Mouse (Mus musculus) G1E (cell line): Measurements from ENCODE around the gene Lbx2.

ENCODE experiments used
- CTCF ChIP-seq: IDR thresholded peaks from 2 replicates; pipeline ENCODE4 v1.5.1; 2012; ENCODE audit warnings: low read depth, low read length, inconsistent platforms, mixed read lengths
- TAL1 ChIP-seq: conservative IDR thresholded peaks from 2 replicates; pipeline ENCODE4 v1.6.1; 2012; ENCODE audit warnings: low read depth, low read length, inconsistent platforms, mixed read lengths

DNA sequence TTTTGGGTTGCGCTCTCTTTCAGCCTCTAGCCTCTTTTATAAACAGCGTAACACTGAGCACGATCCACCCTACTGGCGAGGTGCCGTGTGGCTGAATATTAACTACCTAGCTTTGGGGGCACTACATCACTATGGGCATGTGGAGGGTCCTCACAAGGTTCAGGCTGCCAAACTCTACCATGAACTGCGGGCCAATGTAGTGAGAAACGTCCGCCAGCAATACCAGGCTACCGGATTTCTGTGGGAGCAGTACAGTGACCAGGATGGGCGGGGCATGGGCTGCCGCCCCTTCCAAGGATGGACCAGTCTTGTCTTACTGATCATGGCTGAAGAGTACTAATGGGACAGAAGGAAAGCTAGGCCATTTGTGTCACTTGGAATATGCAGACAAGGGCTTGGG lies 32.2 kb downstream of the Lbx2 start:
- TF ChIP-seq TAL1 (no peak), CTCF (no peak)
